Mouse (Mus musculus): Measurements from ENCODE around the gene Ltbp1.

DNA sequence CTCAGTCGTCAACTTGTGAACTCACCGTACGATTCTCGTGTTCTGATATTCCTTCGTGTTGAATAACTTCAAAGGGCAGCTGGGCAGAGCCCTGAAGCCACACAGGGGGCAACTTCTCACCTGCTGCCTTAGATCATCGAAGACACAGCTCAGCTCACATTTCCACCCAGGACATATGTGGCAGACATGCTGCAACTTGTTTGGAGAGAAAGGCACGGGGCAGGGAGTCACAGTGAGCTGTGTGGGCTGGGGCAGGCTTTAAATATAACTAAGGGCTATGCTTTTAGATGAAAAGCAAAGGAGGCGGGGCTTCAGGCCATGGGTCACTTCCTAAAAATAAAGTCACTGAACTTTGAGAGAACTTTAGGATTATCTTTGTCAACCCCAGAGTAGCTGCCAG, 51.3 kb downstream of the Ltbp1 start:
- TF ChIP-seq POLR2A (IDR thresholded peaks at IDR 0.05; ENCODE audit: borderline replicate concordance, control insufficient read depth, low read depth, low read length) (no peak), CTCF (IDR thresholded peaks at IDR 0.05; ENCODE audit: control insufficient read depth, insufficient read depth, low read length) (no peak)
